Mouse (Mus musculus) cerebellum, adult 9-11 months (tissue): ENCODE measurements around the gene Ppp2r5d.

Experiments used
- DNase-seq: peaks from one replicate; pipeline ENCODE4 v3.0.0; 2022

Gene Ppp2r5d

GRCm38 (mm10) chr17:46679843-46680759 is 24.8 kb downstream of the Ppp2r5d start:
- DNase-seq, result no peak

DNA sequence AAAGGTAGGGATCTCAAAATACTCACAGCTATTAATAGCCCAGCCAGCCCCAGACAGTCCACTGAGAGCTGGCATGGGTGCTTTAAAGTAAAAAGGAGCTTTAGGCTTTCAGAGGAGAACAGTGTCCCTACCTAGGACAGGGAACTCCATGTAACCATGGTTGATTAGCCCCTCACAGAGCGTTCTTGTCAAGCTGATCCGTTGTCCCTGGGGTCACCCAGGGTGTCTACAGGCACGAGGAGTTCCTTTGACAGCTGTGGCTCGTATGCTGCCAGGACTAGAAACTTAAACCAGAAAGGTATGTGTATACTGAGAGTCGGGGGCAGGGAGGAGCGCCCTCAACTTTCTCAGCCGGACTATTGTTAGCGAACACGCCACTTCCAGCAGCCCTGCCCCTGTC is 26.0 kb downstream of the Ppp2r5d start:
- no peak for DNase-seq

- DNase-seq, result no peak
These were observed 26.5 kb downstream of the Ppp2r5d start, which contains the start of gene Mea1 for GRCm38 (mm10) chr17:46678416-46678815. Mea1 (plus strand) TSS chr17:46678793.

- DNase-seq, result peak; percentile 62
These were observed 30.2 kb downstream of the Ppp2r5d start for GRCm38 (mm10) chr17:46674530-46675283.

DNA sequence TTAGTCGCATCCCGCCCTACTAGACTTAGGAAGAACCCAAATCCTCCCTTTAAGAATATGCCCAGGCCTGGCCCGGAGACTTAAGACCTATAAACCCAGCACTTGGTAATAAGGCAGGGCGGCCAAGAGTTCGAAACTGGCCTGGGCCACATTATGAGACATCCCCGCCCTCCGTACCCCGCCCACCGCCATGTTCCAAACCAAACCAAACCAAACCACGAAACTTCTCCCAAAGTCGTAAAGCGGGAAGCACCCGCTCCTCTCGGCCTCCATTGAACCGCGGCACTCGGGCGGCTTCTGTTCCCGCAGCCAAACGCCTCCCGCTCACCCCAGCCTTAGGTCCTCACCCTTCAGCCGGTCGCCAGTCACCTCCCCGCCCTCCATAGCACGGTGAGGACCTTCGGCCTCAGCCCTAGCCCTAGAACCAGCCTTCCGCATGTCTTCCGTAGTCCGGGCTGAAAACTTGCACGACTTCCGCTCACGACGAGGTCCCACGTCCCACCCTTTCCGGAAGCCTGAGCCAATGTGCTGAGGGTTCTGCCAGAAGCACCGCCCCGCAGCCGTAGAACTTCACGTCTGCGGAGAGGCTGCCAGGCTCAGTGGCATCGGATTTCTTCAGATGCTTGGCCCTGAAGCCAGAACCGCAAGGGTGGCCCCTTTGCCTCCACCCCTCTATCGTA is 30.9 kb downstream of the Ppp2r5d start, which contains the start of gene Rrp36:
Gene Rrp36 (minus strand): TSS at position 503 of the 680 bp plus-strand sequence.
- DNase-seq, result peak; percentile 88

GRCm38 (mm10) chr17:46669911-46670310 is 35.0 kb downstream of the Ppp2r5d start:
- DNase-seq, result no peak

DNA sequence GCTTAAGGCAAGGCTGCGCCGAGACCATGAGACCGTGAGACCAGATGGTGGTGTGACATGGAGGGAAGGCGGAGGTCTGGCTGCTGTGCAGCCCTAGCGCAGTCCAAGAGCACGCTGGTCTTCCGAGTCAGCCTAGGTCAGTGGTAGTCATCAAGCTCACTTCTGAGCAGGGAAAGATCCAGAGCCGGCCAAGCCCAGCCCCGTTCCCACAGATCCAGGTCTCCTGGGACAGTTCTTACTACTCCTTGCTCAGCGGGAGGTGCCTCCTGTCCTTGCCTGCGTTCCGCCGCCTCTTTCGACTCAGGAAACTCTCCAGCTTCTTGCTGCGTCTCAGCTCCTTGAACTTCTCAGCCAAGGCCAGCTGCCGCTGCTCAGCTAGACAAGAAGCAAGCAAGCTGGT is 37.2 kb downstream of the Ppp2r5d start:
- peak; percentile 28 for DNase-seq

- peak; percentile 87 for DNase-seq
These were observed 42.2 kb downstream of the Ppp2r5d start for GRCm38 (mm10) chr17:46662730-46663129.

DNA sequence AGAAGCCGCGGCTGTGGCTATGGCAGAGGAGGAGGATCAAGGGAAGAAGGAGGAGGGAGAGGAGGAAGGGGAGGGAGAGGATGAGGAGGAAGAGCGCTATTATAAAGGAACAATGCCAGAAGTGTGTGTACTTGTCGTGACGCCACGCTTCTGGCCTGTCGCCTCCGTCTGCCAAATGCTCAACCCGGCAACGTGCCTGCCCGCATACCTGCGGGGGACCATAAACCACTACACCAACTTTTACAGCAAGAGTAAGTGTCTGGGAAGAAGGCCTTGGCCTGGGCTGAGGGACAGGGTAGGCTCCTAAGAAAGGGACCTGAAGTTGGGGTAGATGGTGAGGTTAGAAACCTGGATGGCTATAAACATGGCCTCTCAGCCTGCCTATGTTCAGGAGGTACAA is 42.9 kb downstream of the Ppp2r5d start:
- peak; percentile 80 for DNase-seq

GRCm38 (mm10) chr17:46661351-46661750 is 43.6 kb downstream of the Ppp2r5d start:
- DNase-seq, result peak; percentile 85

DNA sequence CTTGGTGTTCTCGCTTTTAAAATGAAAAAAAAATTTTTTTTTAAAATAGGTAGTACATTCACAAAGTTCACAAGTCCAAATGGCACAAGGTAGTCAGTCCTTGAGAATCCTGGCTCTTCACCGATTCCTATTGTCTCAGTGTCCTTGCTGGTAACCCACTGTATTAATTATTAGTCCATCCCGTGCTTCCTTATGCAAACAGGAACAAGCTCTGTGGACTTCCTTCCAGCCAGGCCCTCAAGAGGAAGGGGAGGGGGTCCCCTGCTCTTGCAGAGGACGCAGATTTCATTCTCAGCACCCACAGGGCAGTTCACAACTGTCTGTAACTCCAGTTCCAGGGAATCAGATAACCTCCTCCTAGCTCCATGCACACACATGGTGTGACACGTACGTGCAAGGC is 48.9 kb downstream of the Ppp2r5d start:
- DNase-seq, result peak; percentile 16

GRCm38 (mm10) chr17:46651755-46652547 is 53.0 kb downstream of the Ppp2r5d start:
- DNase-seq, result peak; percentile 32

DNA sequence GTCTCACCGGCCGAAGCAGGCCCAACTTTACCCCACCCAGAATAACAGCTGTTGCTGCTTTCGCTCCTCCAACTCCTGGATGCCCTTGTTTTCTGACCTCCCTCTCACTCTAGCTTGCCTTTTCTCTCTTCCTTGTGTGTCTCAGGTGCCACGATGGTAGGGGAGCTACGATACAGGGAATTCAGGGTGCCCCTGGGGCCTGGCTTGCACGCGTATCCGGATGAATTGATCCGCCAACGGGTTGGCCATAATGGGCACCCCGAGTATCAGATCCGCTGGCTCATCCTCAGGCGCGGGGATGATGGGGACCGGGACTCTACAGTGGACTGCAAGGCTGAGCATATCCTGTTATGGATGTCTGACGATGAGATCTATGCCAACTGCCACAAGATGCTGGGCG is 53.6 kb downstream of the Ppp2r5d start:
- no peak for DNase-seq

DNA sequence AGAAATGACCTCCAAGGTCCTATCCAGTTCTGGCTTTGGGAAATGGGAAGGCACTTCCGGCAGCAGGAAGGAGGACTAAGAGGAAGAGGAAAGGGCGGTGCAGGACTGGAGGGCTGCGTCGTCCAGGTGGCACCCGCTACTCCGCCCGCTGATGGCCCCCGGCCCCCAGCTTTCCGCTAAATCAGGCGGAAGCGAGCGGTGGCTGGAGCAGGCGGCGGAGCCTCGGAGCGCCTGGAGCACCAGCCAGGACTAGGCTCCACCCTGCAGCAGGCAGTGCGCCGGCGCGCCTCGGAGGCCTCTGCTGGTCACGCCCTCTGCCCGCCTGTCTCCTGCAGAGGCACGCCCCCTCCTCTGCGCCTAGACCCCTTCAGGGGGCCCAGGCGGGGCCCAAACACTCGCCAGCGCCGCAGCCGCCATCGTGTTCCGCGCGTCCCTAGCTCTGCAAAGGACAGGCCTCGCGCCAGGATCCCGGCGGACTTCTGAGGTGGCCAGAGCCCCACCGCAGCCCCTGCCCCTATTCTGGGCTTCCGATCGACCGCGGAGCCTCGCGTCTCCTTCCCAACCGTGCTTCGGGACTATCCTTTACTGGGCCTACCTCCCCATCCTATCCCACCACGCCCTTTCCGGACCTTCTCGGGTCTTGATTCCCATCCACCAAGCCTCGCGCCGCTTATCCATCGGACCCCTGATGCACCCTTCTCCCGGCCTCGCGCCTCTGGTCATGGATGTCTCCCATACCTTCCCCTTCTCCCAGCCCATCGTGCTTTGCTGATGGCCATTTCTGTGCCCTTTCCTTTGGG is 54.5 kb downstream of the Ppp2r5d start, which contains the start of gene Cul7:
Gene Cul7 (plus strand): TSS at position 106 of the 800 bp plus-strand sequence.
- DNase-seq, result peak; percentile 93

- no peak for DNase-seq
These were observed 55.1 kb downstream of the Ppp2r5d start for GRCm38 (mm10) chr17:46649811-46650210.

DNA sequence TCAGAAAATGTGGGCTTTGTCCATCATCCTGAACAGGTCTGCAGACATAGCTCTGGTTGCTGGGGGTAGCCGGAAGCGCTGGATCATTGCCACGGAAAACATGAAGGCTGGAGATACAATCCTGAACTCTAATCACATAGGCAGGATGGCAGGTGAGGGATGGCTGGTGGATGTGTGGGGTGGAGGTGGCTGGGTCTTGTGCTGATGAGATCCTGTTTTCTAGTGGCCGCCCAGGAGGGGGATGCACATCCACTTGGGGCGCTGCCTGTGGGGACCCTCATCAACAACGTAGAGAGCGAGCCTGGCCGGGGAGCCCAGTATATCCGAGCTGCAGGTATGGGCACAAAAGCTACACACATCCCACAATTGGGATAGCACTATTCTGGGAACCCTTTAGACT is 56.5 kb downstream of the Ppp2r5d start:
- DNase-seq, result peak; percentile 62

- DNase-seq, result no peak
These were observed 57.6 kb downstream of the Ppp2r5d start for GRCm38 (mm10) chr17:46647279-46647678.

- no peak for DNase-seq
These were observed 58.6 kb downstream of the Ppp2r5d start for GRCm38 (mm10) chr17:46646322-46646662.

DNA sequence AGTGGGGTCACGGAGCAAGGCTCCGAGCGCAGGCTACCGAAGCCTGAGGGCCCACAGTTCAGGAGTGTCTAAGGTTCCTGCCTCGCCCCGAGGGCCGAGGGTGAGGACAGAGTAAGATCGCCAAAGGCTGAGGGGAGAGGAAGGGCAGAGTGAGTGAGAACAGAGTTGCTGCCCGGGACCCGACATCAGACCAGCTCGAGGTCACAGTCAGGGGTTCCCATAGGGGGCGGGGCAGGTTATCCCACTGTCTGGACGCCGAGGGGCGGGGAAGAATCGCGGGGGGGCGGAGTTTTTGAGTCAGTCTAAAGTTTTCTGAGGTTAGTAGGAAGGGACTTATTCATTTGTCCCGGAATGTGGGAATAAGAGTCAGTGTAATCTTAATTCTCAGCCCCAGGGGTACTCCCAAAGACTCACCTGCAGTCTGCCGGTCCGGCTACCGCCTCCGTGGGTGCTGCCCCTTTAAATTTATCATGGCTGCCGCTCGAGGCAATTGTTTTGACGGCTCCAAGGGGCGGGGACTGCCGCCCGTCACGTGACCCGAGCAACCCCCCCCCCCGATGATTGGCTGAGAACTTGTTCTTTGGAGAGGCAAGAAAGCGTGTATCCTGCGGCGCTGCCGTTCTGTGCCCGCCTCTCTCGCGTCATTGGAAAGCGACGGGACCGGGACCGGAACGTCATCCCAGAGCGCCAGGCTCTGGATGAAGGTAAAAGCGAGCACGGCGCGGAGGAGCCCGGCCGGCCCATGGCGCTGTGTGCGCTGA is 59.2 kb downstream of the Ppp2r5d start, which contains the start of the genes Klc4 and Mrpl2:
Gene Klc4 (minus strand): TSS at position 462 of the 761 bp plus-strand sequence.
Gene Mrpl2 (plus strand): TSS at position 669 of the 761 bp plus-strand sequence.
- DNase-seq, result peak; percentile 98

DNA sequence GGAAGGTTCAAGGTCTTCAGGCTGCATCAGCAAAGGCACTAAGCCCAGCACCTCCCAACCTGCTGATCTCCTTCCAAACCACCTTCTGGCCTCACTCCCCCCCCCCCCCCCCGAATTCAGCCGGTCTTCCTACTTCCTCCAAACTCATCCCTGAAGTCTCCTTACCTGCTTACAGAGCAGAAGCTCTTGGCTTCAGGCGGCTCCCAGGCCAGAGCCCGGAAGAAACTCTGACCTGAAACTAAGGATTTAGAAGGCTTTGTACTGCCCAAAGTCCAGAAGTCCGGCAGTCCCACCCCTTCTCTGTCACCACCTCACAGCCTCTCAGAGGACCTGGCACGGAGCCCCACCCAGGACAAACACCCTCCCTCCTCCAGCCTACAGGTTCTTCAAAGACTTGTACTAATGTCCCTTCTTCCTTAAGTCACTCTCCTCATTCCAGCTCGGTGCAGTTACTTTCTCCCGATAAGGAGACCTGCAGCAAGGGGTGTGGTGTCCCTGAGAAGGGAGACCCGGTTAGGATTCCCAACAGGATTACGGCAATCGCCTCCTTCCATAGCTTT is 59.9 kb downstream of the Ppp2r5d start:
- peak; percentile 79 for DNase-seq
